Mouse (Mus musculus) E14TG2a.4 (cell line): ENCODE results near the gene Ccdc92b.
"Not testable (repeated sequence)": the region's sequence is repeated elsewhere in the genome, so short reads cannot be mapped to it uniquely, and the experiment has no call there.

Experiments
- H3K27me3 ChIP-seq: 2 replicates; pipeline ENCODE4 v1.6.1; 2014; ENCODE audit warnings: low read length, control low read depth; ENCODE audit not compliant: insufficient read depth
- H3K36me3 ChIP-seq: 2 replicates; pipeline ENCODE4 v1.6.1; 2014; ENCODE audit warnings: low read length, control low read depth; ENCODE audit not compliant: insufficient read depth
- H3K4me1 ChIP-seq: replicated peaks from 2 replicates; pipeline ENCODE4 v1.6.1; 2014; ENCODE audit warnings: low read depth, low read length, control low read depth
- H3K4me3 ChIP-seq: replicated peaks from 2 replicates; pipeline ENCODE4 v1.5.1; 2014; ENCODE audit warnings: mild to moderate bottlenecking, low read length
- H3K9me3 ChIP-seq: 2 replicates; pipeline ENCODE4 v1.6.1; 2014; ENCODE audit warnings: low read length, control low read depth
- CTCF ChIP-seq: conservative IDR thresholded peaks from 2 replicates; pipeline ENCODE4 v1.5.1; 2014; ENCODE audit warnings: low read length
- NANOG ChIP-seq: IDR thresholded peaks from 2 replicates; pipeline ENCODE4 v1.6.1; 2014; ENCODE audit warnings: borderline replicate concordance, low read length, mixed read lengths
- POU5F1 ChIP-seq: IDR thresholded peaks from 2 replicates; pipeline ENCODE4 v1.6.1; 2014; ENCODE audit warnings: low read length, borderline replicate concordance

The Ccdc92b gene

GRCm38 (mm10) chr11:74619201-74619955 is at the start of gene Ccdc92b:
Gene Ccdc92b (plus strand): TSS chr11:74619605.
- H3K4me3 ChIP-seq, result peak within 1 kb of the TSS; percentile 92
- no peaks in the 10 kb centered on the region for H3K9me3 ChIP-seq
- H3K4me1 ChIP-seq, result peaks cover 34% of the 10 kb centered on the region
- H3K36me3 ChIP-seq, result peaks cover 28% of the 10 kb centered on the region
- TF ChIP-seq POU5F1 (no peak), NANOG (no peak)
- H3K27me3 ChIP-seq, result peaks cover 31% of the 10 kb centered on the region

- TF ChIP-seq NANOG (no peak), CTCF (no peak), POU5F1 (no peak)
- no peaks in the 10 kb centered on the region for H3K36me3 ChIP-seq
- H3K4me1 ChIP-seq, result peaks cover 46% of the 10 kb centered on the region
- H3K9me3 ChIP-seq, result no peaks in the 10 kb centered on the region
- H3K27me3 ChIP-seq, result no peaks in the 10 kb centered on the region
- no peak overlapping the region for H3K4me3 ChIP-seq
Measured at GRCm38 (mm10) chr11:74569735-74570134, 49.7 kb upstream of the Ccdc92b start.

DNA sequence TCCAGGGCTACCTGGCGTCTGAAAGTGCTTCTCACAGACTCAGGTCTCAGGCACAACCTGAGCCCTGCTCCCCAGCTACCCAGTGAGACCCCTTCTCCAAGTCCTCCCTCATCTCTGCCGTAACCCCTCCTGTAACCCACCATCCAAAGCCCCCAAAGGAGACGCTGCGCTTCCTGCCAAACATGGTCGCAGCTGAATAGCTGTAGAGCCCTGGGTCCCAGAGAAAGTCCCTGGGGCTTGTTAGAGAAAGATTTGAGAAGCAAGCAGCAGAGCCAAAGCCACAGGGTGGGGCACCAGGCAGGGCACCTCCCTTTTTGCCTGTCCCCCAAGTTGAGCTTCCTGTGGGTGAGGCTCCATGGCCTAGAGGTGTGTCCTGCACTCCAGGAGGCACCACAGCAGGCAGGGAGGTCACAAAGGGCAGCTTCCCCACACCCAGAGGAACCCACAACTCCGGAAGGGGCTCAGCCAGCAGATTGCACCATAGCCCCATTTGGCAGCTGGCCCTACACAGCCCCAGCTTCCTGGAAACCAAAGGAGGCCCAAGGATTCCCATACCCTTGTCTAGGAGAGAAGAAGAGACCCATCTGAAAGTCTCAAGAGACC is 46.8 kb upstream of the Ccdc92b start:
- Histone ChIP-seq H3K36me3 (0 out of 2 replicates have a peak, but pooled peaks cover 2% of the 10 kb centered on the region), H3K27me3 (no peaks in the 10 kb centered on the region), H3K4me3 (peak overlapping the region; percentile 32; the same call in 1 of the 2 replicates), H3K9me3 (peaks cover 26% of the 10 kb centered on the region), H3K4me1 (peaks cover 43% of the 10 kb centered on the region)
- TF ChIP-seq CTCF (no peak), POU5F1 (no peak), NANOG (no peak)

DNA sequence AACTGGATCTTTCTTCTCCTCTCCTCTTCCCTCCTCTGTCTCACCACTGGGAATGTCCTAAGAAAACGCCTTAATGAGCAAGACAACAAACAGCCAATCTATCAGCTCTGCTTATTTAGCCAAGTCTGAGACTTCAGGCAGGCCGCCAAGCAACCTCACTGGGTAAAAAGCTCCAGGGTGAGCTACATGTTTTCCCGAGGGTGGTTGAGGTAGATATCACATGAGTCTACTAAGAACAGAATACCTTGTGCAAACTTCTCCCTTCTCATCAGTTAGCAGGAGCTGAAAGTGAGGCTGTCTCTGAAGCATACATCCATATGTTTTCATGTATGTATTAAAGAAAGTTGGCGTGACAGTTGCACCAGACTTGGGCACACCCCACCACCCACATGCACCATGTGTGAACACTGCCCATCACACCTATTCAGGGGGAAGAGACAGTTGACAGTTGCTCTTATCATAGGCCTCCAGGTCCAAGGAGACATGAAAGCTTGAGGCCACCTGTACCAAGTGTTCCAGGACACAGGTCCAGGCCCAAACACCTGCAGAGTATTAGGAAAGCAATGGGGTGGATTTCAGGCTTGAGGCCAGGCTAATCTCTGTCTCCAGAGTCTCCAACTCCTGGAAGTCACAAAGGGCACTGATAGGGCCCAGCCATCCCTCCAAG is 44.5 kb upstream of the Ccdc92b start:
- Histone ChIP-seq H3K36me3 (0 out of 2 replicates have a peak, but pooled peaks cover 2% of the 10 kb centered on the region), H3K27me3 (no peaks in the 10 kb centered on the region), H3K4me1 (peaks cover 40% of the 10 kb centered on the region), H3K4me3 (no peak overlapping the region), H3K9me3 (peaks cover 48% of the 10 kb centered on the region)
- TF ChIP-seq POU5F1 (no peak), NANOG (no peak), CTCF (no peak)

GRCm38 (mm10) chr11:74575940-74576339 is 43.5 kb upstream of the Ccdc92b start:
- H3K9me3 ChIP-seq, result peaks cover 58% of the 10 kb centered on the region
- H3K4me3 ChIP-seq, result no peak overlapping the region
- 0 out of 2 replicates have a peak, but pooled peaks cover 2% of the 10 kb centered on the region for H3K36me3 ChIP-seq
- TF ChIP-seq NANOG (no peak), CTCF (no peak), POU5F1 (no peak)
- no peaks in the 10 kb centered on the region for H3K27me3 ChIP-seq
- peaks cover 30% of the 10 kb centered on the region for H3K4me1 ChIP-seq

GRCm38 (mm10) chr11:74577068-74577467 is 42.3 kb upstream of the Ccdc92b start:
- TF ChIP-seq NANOG, result no peak
- no peak for TF ChIP-seq CTCF
- no peak for TF ChIP-seq POU5F1
- Histone ChIP-seq H3K36me3 (0 out of 2 replicates have a peak, but pooled peaks cover 2% of the 10 kb centered on the region), H3K4me3 (no peak overlapping the region), H3K27me3 (no peaks in the 10 kb centered on the region), H3K4me1 (peaks cover 19% of the 10 kb centered on the region), H3K9me3 (peaks cover 66% of the 10 kb centered on the region)

DNA sequence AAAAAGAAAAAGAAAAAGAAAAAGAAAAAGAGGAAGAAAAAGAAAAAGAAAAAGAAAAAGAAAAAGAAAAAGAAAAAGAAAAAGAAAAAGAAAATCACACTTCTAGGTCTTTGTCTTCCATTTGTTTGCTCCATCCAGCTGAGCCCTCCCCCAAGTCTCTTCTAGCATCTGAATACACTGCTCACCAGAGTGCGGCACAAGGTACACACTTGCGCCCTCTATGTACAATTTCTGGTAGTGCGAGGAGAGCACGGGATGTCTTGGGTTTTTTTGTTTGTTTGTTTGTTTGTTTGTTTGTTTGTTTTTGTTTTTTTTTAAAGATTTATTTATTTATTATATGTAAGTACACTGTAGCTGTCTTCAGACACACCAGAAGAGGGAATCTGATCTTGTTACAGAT is 38.1 kb upstream of the Ccdc92b start:
- peak; percentile 36 for TF ChIP-seq CTCF
- peaks cover 78% of the 10 kb centered on the region for H3K9me3 ChIP-seq
- not testable (repeated sequence) for H3K4me1 ChIP-seq, H3K27me3 ChIP-seq, H3K36me3 ChIP-seq, H3K4me3 ChIP-seq

GRCm38 (mm10) chr11:74582464-74582863 is 36.9 kb upstream of the Ccdc92b start:
- H3K27me3 ChIP-seq, result peaks cover 14% of the 10 kb centered on the region
- TF ChIP-seq POU5F1 (no peak), CTCF (no peak), NANOG (no peak)
- no peaks in the 10 kb centered on the region for H3K4me1 ChIP-seq
- peaks cover 66% of the 10 kb centered on the region for H3K9me3 ChIP-seq
- H3K4me3 ChIP-seq, result no peak overlapping the region
- H3K36me3 ChIP-seq, result no peaks in the 10 kb centered on the region
